Mouse (Mus musculus): ENCODE results near the gene Fbxo24. TPM values are rescaled to one million over a fixed set of nuclear protein-coding genes. Genes with fewer than 3 reads are reported as not detected.
"Not testable (repeated sequence)": the region's sequence is repeated elsewhere in the genome, so short reads cannot be mapped to it uniquely, and the experiment has no call there.

The Fbxo24 gene
- polyA plus RNA-seq, 1 experiment from 2014 or later: 0.13 TPM

DNA sequence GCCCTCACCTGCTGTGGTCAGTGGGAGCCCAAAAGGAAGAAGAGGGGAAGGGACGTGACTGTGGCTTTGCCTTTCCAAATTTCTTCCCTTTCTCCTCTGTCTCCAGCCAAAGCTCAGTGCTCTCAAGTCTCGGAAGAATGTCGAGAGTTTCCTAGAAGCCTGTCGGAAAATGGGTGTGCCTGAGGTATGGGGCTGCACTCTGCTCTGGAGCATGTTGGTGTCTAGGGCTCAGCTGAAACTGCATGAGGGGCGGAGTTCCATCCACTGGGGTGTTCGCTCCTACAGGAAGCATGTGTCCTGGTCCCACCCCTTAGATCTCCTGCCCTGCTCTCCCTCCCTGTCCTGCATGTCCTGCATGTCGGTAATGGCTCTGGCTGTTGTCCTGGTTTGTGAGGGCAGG is 10.7 kb upstream of the Fbxo24 start:
- no peak overlapping the region for H3K4me2 ChIP-seq
- no peaks in the 10 kb centered on the region for H3K4me1 ChIP-seq
- H3K9me3 ChIP-seq: no peaks in the 10 kb centered on the region
- H3K4me3 ChIP-seq (replicated peaks): no peak overlapping the region
- 74% methylated on average over 7 of the region's 7 CpGs for WGBS
- 0 out of 2 replicates have a peak, but pooled peaks cover 10% of the 10 kb centered on the region for H3K27me3 ChIP-seq (replicated peaks)
- H3K36me3 ChIP-seq: peaks cover 69% of the 10 kb centered on the region
- ATAC-seq (ENCODE audit: insufficient read depth, low FRiP score, low read depth): no peak
- H3K9ac ChIP-seq: no peak overlapping the region
- no peak overlapping the region for H3K27ac ChIP-seq

DNA sequence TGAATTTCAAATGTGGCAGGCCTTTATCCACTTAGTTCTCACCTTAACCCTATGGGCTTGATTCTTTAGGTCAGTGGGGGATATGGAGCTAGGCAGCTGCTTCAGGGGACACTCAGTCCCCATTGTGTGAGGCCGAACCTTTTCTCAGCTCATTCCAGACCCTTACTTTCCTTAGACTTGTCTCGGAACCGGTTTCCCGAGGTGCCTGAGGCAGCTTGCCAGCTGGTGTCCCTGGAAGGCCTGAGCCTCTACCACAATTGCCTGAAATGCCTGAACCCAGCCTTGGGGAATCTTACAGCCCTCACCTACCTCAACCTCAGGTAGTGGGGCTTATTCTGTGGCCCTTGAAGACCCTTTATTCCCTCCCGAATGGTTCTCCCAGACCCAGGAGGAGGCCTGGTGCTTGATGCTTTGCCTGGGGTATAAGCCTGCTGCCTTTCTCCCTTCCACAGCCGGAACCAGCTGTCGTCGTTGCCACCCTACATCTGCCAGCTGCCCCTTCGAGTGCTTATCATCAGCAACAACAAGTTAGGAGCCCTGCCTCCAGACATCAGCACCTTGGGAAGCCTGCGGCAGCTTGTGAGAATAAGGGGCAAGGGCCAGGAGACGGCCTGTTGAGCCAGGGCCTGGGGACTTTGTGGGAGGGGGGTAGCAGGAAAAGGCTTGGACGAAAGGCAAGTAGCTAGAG is 4.7 kb upstream of the Fbxo24 start:
- Histone ChIP-seq H3K9me3 (no peaks in the 10 kb centered on the region), H3K4me1 (peaks cover 33% of the 10 kb centered on the region), H3K27ac (no peak overlapping the region), H3K27me3 (replicated peaks) (no peaks in the 10 kb centered on the region), H3K9ac (no peak overlapping the region), H3K36me3 (peaks cover 48% of the 10 kb centered on the region), H3K4me3 (replicated peaks) (no peak overlapping the region), H3K4me2 (no peak overlapping the region)
- no peak for ATAC-seq (ENCODE audit: insufficient read depth, low FRiP score, low read depth)
- 77% methylated on average over 12 of the region's 12 CpGs for WGBS

DNA sequence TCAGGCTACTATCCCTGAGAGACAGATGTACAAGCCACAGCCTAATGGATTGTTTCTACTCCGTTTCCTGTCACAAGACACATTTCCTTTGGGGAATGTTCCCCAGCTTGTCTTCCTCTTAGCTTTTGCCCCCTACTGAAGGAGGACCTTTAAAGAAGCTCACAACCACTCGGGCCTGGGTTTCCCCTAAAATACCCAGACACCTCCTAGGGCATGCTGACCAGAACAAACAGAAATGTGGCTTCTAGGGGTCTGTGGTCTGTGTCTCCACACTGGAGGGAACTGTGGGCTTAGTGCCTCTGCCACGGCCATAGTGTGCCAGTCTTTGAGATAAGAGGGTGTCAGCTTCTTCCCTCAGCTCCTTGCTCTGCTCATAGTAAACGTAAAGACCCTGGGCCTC is 2.8 kb upstream of the Fbxo24 start:
- H3K27me3 ChIP-seq (replicated peaks): no peaks in the 10 kb centered on the region
- WGBS: 50% methylated on average over 4 of the region's 4 CpGs
- H3K4me3 ChIP-seq (replicated peaks): peak overlapping the region; percentile 79; the same call in 1 of the 2 replicates
- H3K4me1 ChIP-seq: peaks cover 33% of the 10 kb centered on the region
- peak overlapping the region; percentile 96 for H3K27ac ChIP-seq
- peak overlapping the region; percentile 87 for H3K4me2 ChIP-seq
- no peak overlapping the region for H3K9ac ChIP-seq
- no peak for ATAC-seq (ENCODE audit: insufficient read depth, low FRiP score, low read depth)
- peaks cover 31% of the 10 kb centered on the region for H3K36me3 ChIP-seq
- H3K9me3 ChIP-seq: no peaks in the 10 kb centered on the region

DNA sequence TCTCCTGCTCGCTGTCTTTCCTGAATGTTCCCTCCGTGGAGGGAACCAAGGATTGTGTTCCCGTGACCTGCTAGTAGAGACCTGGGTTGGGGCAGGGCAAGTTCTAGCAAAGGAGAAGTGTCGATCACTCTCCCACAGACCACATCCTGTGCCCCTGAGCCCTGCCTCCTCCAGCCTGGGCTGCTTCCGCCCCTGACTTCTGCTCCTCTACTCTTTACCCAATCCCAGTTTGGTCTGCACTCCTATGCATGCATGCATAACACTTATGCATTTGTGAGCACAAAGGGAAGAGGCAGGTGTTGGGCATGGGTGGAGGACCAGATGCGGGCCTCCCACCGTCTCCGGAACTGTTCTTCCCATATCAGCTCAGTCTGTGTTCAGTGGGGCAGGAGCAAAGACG is 2.4 kb upstream of the Fbxo24 start:
- no peak for ATAC-seq (ENCODE audit: insufficient read depth, low FRiP score, low read depth)

DNA sequence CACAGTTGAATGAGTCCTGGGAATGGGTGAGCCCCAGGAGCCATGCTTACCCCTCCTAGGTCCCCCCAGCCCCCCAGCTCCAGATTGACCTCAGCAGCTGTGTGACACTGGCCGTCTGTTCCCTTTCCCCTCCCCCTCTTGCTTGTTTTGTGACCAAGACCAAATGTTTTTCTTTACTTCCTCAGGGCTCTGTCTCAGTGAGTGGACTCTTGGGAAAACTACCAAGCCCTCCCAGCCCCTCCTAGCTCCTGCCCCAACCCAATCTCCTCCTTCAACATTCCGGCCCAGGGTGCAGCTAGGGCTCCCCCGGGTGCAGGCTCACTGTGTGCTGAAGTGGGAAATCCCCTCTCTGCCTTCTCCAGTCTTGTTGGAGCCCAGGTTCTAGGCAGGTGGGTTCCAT is 1.8 kb upstream of the Fbxo24 start:
- Histone ChIP-seq H3K4me2 (peak overlapping the region; percentile 87), H3K27me3 (replicated peaks) (no peaks in the 10 kb centered on the region), H3K4me1 (peaks cover 33% of the 10 kb centered on the region), H3K27ac (peak overlapping the region; percentile 96), H3K36me3 (peaks cover 22% of the 10 kb centered on the region), H3K4me3 (replicated peaks) (peak overlapping the region; percentile 79), H3K9me3 (no peaks in the 10 kb centered on the region), H3K9ac (0 out of 2 replicates have a peak overlapping the region, but pooled peaks have one; percentile 83)
- WGBS: 6% methylated on average over 3 of the region's 3 CpGs
- no peak for ATAC-seq (ENCODE audit: insufficient read depth, low FRiP score, low read depth)

More for the DNA sequence above, 2.4 kb upstream of the Fbxo24 start:
- 47% methylated on average over 9 of the region's 9 CpGs for WGBS
- Histone ChIP-seq H3K4me2 (peak overlapping the region; percentile 87), H3K27ac (peak overlapping the region; percentile 96), H3K4me1 (peaks cover 33% of the 10 kb centered on the region), H3K36me3 (peaks cover 27% of the 10 kb centered on the region), H3K27me3 (replicated peaks) (no peaks in the 10 kb centered on the region), H3K4me3 (replicated peaks) (peak overlapping the region; percentile 79), H3K9me3 (no peaks in the 10 kb centered on the region), H3K9ac (0 out of 2 replicates have a peak overlapping the region, but pooled peaks have one; percentile 4)

DNA sequence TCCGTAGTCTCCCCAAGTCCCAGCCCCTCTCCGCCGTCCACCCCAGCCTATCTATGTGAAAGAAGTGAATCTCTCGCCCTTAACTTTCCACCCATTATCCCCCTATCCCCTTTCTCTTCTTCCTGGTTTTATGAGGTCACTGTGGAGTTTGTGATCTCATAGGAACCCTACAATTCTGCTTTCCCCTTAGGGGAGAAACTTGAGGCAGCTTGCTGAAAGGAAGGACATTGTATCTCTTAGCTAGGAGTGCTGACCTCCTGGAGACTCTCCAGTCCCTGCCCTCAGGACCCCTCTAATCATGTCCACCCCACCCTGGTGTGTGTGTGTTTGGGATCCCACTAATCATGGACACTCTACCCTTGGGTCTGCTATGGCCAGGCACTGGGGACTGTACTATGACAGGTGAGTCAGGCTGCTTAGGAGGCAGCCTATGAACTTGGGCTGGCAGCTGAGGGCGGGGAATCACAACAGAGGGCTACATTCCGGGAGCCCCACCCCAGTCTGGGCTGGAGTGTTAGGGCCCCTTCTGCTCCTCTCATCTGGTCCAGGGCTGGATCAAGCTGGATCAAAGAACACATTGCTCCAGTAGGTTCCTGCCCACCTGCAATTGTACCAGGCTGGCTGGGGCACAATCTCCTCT is 1.2 kb upstream of the Fbxo24 start:
- 10% methylated on average over 6 of the region's 6 CpGs for WGBS

DNA sequence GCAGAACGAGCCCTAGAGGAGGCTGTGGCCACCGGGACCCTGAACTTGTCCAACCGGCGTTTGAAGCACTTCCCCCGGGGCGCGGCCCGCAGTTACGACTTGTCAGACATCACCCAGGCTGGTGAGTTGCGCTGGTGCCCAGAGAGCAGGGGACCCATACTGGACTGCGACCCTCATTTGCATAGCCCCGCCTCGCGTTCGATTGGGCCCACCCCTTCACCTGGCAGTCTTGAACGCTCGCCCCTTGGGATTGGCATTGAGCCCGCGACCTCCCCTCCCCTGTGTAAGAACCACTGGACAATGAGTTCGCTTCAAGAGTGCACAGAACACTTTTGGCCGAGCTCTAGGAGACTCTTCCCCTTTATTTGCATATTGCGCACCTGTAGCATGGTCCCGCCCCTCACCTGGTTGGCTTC is 512 bp upstream of the Fbxo24 start:
- Histone ChIP-seq H3K4me3 (replicated peaks) (peak overlapping the region; percentile 79), H3K36me3 (peaks cover 15% of the 10 kb centered on the region), H3K27ac (peak overlapping the region; percentile 96), H3K9me3 (no peaks in the 10 kb centered on the region), H3K4me2 (peak overlapping the region; percentile 87), H3K4me1 (peaks cover 35% of the 10 kb centered on the region), H3K27me3 (replicated peaks) (no peaks in the 10 kb centered on the region), H3K9ac (peak overlapping the region; percentile 83)
- peak; percentile 20 for ATAC-seq (ENCODE audit: insufficient read depth, low FRiP score, low read depth)
- WGBS: under 1% methylated on average over 23 of the region's 23 CpGs

More for the DNA sequence above, 1.2 kb upstream of the Fbxo24 start:
- peak overlapping the region; percentile 96 for H3K27ac ChIP-seq
- peak; percentile 11 for ATAC-seq (ENCODE audit: insufficient read depth, low FRiP score, low read depth)
- no peaks in the 10 kb centered on the region for H3K27me3 ChIP-seq (replicated peaks)
- peak overlapping the region; percentile 79 for H3K4me3 ChIP-seq (replicated peaks)
- peaks cover 16% of the 10 kb centered on the region for H3K36me3 ChIP-seq
- H3K4me1 ChIP-seq: peaks cover 33% of the 10 kb centered on the region
- peak overlapping the region; percentile 83; the same call in 1 of the 2 replicates for H3K9ac ChIP-seq
- H3K4me2 ChIP-seq: peak overlapping the region; percentile 87
- H3K9me3 ChIP-seq: no peaks in the 10 kb centered on the region

DNA sequence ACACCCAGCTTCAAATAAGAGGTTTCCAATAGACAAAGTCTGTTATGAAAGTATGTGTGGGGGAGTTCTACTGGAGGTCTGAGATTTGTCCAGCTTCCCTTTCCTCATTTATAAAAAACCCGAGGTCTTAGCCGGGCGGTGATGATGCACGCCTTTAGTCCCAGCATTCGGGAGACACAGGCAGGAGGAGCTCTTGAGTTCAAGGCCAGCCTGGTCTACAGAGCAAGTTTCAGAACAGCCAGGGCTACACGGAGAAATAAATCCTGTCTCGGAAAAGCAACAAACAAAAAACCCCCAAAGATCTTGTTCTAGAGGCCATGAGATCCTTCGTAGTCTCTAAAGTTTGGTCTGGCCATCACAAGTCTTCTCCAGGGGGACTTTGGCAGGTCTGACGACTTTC is 811 bp downstream of the Fbxo24 start:
- 2% methylated on average over 9 of the region's 9 CpGs for WGBS
- no peaks in the 10 kb centered on the region for H3K9me3 ChIP-seq
- H3K27ac ChIP-seq: peak overlapping the region; percentile 93
- peaks cover 5% of the 10 kb centered on the region; the same call in 1 of the 2 replicates for H3K36me3 ChIP-seq
- H3K4me2 ChIP-seq: peak overlapping the region; percentile 78
- H3K27me3 ChIP-seq (replicated peaks): no peaks in the 10 kb centered on the region
- peaks cover 31% of the 10 kb centered on the region for H3K4me1 ChIP-seq
- no peak for ATAC-seq (ENCODE audit: insufficient read depth, low FRiP score, low read depth)
- H3K4me3 ChIP-seq (replicated peaks): peak overlapping the region; percentile 79
- peak overlapping the region; percentile 31; the same call in 1 of the 2 replicates for H3K9ac ChIP-seq

DNA sequence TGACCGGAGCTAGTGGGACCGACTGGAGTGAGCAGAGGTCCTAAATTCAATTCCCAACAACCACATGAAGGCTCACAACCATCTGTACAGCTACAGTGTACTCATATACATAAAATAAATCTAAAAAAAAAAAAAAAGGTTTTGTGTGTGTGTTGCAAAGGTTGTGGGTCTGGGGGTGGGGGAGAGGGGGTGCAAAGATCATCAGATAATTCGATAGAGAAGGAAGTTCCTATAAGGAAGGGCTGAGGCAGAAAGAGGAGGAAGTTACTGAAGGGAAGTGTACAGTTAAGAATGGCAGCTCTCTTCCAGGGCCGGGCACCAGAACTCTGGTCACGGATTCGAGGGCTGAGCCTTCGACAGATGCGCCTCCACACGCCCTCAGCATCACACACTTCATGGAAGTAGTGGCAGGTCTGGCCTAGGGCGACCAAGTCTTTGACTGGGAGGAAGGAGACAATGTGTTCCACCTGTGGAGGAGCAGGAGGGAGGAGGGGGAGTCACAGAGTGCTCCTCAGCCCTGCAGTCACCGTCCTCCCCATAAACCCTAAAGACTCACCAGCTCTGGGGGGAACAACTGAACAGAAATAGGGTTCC is 4.8 kb downstream of the Fbxo24 start:
- peaks cover 2% of the 10 kb centered on the region; the same call in 1 of the 2 replicates for H3K4me1 ChIP-seq
- H3K9me3 ChIP-seq: no peaks in the 10 kb centered on the region
- H3K4me3 ChIP-seq (replicated peaks): no peak overlapping the region
- ATAC-seq (ENCODE audit: insufficient read depth, low FRiP score, low read depth): no peak
- no peaks in the 10 kb centered on the region for H3K36me3 ChIP-seq
- WGBS: 72% methylated on average over 11 of the region's 11 CpGs
- H3K9ac ChIP-seq: no peak overlapping the region
- no peaks in the 10 kb centered on the region for H3K27me3 ChIP-seq (replicated peaks)
- H3K27ac ChIP-seq: no peak overlapping the region
- H3K4me2 ChIP-seq: no peak overlapping the region

DNA sequence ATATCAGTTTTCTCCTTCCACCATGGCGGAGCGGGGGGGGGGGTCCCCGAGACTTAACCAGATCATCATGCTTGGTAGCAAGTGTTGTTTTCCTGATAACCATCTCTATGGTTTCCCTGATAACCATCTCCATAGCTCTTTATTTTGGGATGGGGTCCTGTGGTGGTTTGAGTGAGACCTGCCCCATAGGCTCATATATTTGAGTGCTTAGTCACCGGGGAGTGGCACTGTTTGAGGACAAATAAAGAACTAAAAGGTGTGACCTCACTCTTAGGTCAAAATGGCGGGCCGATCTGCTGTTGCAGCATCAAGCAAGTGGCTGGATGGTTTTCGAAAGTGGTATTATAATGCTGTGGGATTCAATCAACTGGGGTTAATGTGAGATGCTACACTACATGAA is 13.5 kb downstream of the Fbxo24 start:
- no peak overlapping the region for H3K27ac ChIP-seq
- H3K4me3 ChIP-seq (replicated peaks): no peak overlapping the region
- H3K36me3 ChIP-seq: no peaks in the 10 kb centered on the region
- no peak for ATAC-seq (ENCODE audit: insufficient read depth, low FRiP score, low read depth)
- 72% methylated on average over 7 of the region's 7 CpGs for WGBS
- no peaks in the 10 kb centered on the region for H3K27me3 ChIP-seq (replicated peaks)
- no peak overlapping the region for H3K9ac ChIP-seq
- H3K9me3 ChIP-seq: no peaks in the 10 kb centered on the region
- no peak overlapping the region for H3K4me2 ChIP-seq
- peaks cover 35% of the 10 kb centered on the region for H3K4me1 ChIP-seq

DNA sequence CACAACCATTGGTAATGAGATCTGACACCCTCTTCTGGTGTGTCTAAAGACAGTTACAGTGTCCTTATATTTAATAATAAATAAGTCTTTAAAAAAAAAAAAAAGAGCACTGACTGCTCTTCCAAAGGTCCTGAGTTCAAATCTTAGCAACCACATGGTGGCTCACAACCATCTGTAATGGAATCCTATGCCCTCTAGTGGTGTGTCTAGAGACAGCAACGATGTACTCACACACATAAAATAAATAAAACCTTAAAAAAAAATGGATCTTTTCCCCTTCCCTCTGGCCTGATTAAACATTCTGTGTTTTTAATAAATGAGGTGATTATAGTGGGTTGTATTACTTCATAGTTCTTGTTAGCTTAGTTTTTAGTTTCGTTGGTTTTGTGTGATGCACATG is 13.9 kb downstream of the Fbxo24 start:
- not testable (repeated sequence) for H3K4me3 ChIP-seq (replicated peaks); H3K4me2 ChIP-seq; H3K36me3 ChIP-seq; H3K9ac ChIP-seq; H3K9me3 ChIP-seq; H3K27me3 ChIP-seq (replicated peaks); ATAC-seq (ENCODE audit: insufficient read depth, low FRiP score, low read depth); H3K27ac ChIP-seq
- peaks cover 38% of the 10 kb centered on the region for H3K4me1 ChIP-seq
- WGBS: 93% methylated on average over 2 of the region's 2 CpGs

DNA sequence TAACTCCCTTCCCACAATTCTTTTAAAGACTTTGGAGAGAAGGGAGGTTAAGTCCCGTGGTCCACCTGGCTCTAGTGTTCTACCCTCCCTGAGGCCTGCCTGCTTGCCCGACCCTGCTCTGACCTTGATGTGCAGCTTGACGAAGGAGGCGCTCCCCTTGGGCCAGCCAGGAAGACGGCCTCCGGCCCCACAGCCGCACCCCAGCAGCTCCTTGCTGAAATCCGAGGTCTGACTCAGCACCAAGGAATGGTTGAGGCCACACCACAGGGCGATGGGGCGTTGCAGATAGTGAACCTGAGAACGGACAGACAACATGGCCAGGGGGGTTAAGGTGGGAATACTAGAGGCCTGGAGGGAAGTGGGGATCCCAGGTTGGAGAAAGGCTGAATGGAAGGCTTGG is 15.3 kb downstream of the Fbxo24 start, which contains the start of gene Pcolce:
Gene Pcolce, minus strand, starts transcription at position 235 of the 400 bp plus-strand sequence.
- Histone ChIP-seq H3K4me1 (peaks cover 43% of the 10 kb centered on the region), H3K9ac (no peak within 1 kb of the TSS)

More for the DNA sequence above, 15.3 kb downstream of the Fbxo24 start, which contains the start of gene Pcolce:
- no peaks in the 10 kb centered on the region for H3K27me3 ChIP-seq (replicated peaks)
- peak; percentile 51; the same call in 1 of the 2 replicates for ATAC-seq (ENCODE audit: insufficient read depth, low FRiP score, low read depth)
- no peaks in the 10 kb centered on the region for H3K36me3 ChIP-seq
- H3K27ac ChIP-seq: peak within 1 kb of the TSS; percentile 72
- no peaks in the 10 kb centered on the region for H3K9me3 ChIP-seq
- no peak within 1 kb of the TSS for H3K4me3 ChIP-seq (replicated peaks)
- WGBS: 39% methylated on average over 11 of the region's 11 CpGs
- 0 out of 2 replicates have a peak within 1 kb of the TSS, but pooled peaks have one; percentile 8 for H3K4me2 ChIP-seq
